Mouse (Mus musculus) lung, embryonic 14.5 days (tissue): Measurements from ENCODE around the gene RPS10-NUDT3. TPM values are rescaled to one million over a fixed set of nuclear protein-coding genes. Genes with fewer than 3 reads are reported as not detected.
A peak's percentile ranks its signal among the peaks of the same experiment; 100 is the strongest.

Experiments used
- ATAC-seq: fragments of 200-750 bp; cut with Nextera tagmentation; 2 replicates; pipeline ENCODE4 v1.8.0; 2017; ENCODE audit warnings: mild to moderate bottlenecking, moderate TSS enrichment, moderate library complexity; ENCODE audit not compliant: insufficient read depth
- DNase-seq: peaks from one replicate; pipeline ENCODE4 v3.0.0-alpha.2; 2015
- H3K27ac ChIP-seq: fragments of 300-500 bp; sonication (generic); 2 replicates; pipeline ENCODE4 v1.5.1; 2014; ENCODE audit warnings: low read depth, mild to moderate bottlenecking, moderate library complexity
- H3K27me3 ChIP-seq: fragments of 300-500 bp; sonication (generic); 2 replicates; pipeline ENCODE4 v1.6.1; 2014; ENCODE audit warnings: low read length, control low read depth; ENCODE audit not compliant: insufficient read depth
- H3K36me3 ChIP-seq: fragments of 300-500 bp; sonication (generic); 2 replicates; pipeline ENCODE4 v1.6.1; 2014; ENCODE audit warnings: control low read depth; ENCODE audit not compliant: insufficient read depth
- H3K4me1 ChIP-seq: fragments of 300-500 bp; sonication (generic); 2 replicates; pipeline ENCODE4 v1.6.1; 2014; ENCODE audit warnings: antibody characterized with exemption, control low read depth; ENCODE audit not compliant: insufficient read depth
- H3K4me2 ChIP-seq: fragments of 300-500 bp; sonication (generic); 2 replicates; pipeline ENCODE4 v1.6.1; 2014; ENCODE audit warnings: mild to moderate bottlenecking
- H3K4me3 ChIP-seq: fragments of 300-500 bp; sonication (generic); 2 replicates; pipeline ENCODE4 v1.5.1; 2014; ENCODE audit warnings: low read depth, low read length
- H3K9ac ChIP-seq: fragments of 300-500 bp; sonication (generic); 2 replicates; pipeline ENCODE4 v1.6.1; 2014
- H3K9me3 ChIP-seq: fragments of 300-500 bp; sonication (generic); 2 replicates; pipeline ENCODE4 v1.6.1; 2016; ENCODE audit warnings: low read depth, low read length, control low read depth
- CTCF ChIP-seq: IDR thresholded peaks from 2 replicates; pipeline ENCODE4 v1.5.1; 2016; ENCODE audit warnings: antibody characterized with exemption, low read depth
- WGBS: fragments of 180-500 bp; shearing (Covaris S2); extraction: QIAGEN DNeasy Blood & Tissue Kit; methylation state at CpG from one replicate; pipeline ENCODE4 v1.1.7; 2014; 5-methylcytosine and 5-hydroxymethylcytosine counted together
- polyA plus RNA-seq: library from polyadenylated mRNA; unstranded; fragments of >200 nt; fragmentation: Nextera tagmentation; extraction: Ambion mirVana; gene quantifications from 2 replicates; pipeline ENCODE4 v1.2.1, GENCODE M21; 2014

RPS10-NUDT3 gene
- polyA plus RNA-seq, 1 experiment from 2014 or later: not detected

DNA sequence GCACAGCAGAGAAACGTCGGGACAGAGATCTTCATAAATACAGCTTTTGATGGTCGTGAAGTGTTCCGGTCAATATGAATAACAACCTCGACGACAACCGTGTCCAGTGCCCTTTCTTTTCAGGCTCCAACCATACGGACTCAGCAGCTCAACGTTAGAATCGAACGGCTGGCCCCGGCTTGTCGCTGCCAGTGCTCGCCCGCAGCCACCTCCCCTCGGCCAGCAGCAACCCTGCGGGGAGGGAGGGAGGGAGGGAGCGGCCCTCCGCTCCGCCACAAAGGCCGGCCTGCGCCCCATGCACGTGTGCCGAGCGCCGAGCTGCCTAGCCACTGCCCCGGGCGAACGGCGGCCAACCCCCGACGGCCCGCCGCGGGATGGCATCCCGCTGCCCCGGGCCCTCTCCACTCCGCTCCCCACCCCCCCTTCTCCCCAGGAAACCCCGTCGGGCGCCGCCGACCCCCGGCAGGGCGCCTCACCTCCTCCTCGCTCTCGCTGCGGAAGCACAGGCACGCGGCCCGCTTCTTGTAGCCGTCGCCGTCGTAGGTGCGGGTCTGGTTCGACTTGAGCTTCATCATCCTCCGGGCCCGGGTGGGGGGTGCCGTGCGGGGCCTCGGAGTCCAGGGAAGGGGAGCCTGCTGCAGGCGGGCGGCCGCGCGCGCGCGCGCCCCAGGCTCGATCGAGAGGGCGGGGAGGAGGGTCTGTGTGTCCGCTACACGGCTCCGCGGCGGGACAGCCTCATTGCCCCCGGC is 12.2 kb downstream of the RPS10-NUDT3 start:
- peak overlapping the region; percentile 89 for H3K4me2 ChIP-seq
- 0 out of 2 replicates have a peak, but pooled peaks cover 2% of the 10 kb centered on the region for H3K36me3 ChIP-seq
- no peaks in the 10 kb centered on the region for H3K27me3 ChIP-seq
- peak overlapping the region; percentile 95 for H3K4me3 ChIP-seq
- H3K9ac ChIP-seq: peak overlapping the region; percentile 94
- no peak for TF ChIP-seq CTCF
- under 1% methylated on average over 67 of the region's 80 CpGs for WGBS
- peak; percentile 60 for ATAC-seq
- no peaks in the 10 kb centered on the region for H3K9me3 ChIP-seq
- peak; percentile 73 for DNase-seq
- H3K27ac ChIP-seq: peak overlapping the region; percentile 89
- peaks cover 5% of the 10 kb centered on the region; the same call in 1 of the 2 replicates for H3K4me1 ChIP-seq

DNA sequence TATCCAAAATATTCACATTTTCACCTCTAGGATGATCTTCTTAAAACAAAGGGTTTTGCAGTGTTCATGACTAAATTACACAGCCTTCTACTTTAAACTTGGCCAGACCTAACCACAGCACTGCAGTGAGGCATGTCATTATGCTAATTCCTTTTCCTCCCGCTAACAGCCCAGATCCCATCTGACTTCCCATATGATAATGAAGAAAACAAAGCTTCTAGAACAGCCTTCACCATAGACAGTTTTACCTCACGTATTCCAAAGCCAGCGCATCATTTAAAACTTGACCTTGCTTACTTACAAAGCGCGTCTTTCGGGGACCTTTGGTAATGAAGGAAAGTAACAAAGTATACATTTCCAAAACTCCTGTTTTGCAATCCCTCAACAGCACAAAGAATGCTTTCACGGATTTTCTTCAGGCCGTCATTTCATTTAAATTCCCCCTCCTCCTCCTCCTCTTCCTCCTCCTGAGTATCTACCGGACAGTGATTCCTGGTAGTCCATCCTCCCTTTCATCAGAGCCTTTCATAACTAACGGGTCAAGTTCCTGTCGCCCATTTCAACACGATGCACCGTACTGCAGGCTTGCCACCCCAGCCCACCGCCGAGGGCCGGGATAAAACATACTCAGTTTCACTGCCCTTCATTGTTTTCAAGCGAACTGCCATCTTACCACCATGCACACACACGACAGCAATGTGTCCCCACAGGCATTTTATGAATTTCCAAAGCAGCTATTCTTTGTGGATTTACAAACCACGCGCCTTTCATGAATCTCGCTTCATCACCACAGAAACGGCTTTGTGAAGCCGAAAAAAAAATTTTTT is 13.1 kb downstream of the RPS10-NUDT3 start:
- Histone ChIP-seq H3K27me3 (no peaks in the 10 kb centered on the region), H3K4me2 (peak overlapping the region; percentile 89), H3K9me3 (no peaks in the 10 kb centered on the region; the same call in 1 of the 2 replicates), H3K4me1 (peaks cover 5% of the 10 kb centered on the region; the same call in 1 of the 2 replicates), H3K27ac (peak overlapping the region; percentile 89), H3K4me3 (peak overlapping the region; percentile 95), H3K36me3 (0 out of 2 replicates have a peak, but pooled peaks cover 4% of the 10 kb centered on the region), H3K9ac (peak overlapping the region; percentile 94)
- no peak for TF ChIP-seq CTCF
- ATAC-seq (no peak), DNase-seq (peak; percentile 49)
- WGBS: 2% methylated on average over 23 of the region's 23 CpGs

DNA sequence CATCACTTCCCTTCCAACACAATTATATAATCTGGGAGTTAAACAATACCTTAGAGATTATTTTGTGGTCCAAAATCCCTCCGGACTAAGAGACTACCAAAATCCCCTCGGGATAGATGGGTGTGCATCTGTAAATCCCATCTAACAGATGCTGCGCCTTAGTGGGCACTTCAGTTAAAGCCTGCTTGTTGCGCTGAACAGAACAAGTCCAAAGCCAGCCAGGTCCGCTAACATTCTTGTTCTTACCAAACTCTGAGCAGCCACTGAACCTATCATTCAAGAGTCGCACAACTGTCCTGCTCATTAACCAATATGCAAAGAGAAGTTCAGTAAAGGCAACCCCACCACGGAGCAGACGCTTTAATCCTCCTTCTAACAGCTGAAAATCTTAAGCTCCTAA is 13.9 kb downstream of the RPS10-NUDT3 start:
- Histone ChIP-seq H3K9ac (peak overlapping the region; percentile 94), H3K4me3 (peak overlapping the region; percentile 95), H3K27me3 (no peaks in the 10 kb centered on the region), H3K36me3 (0 out of 2 replicates have a peak, but pooled peaks cover 8% of the 10 kb centered on the region), H3K27ac (no peak overlapping the region; the same call in 1 of the 2 replicates), H3K4me1 (peaks cover 5% of the 10 kb centered on the region; the same call in 1 of the 2 replicates), H3K9me3 (no peaks in the 10 kb centered on the region; the same call in 1 of the 2 replicates), H3K4me2 (peak overlapping the region; percentile 89)
- WGBS: 45% methylated on average over 8 of the region's 8 CpGs
- ATAC-seq (no peak), DNase-seq (no peak)
- no peak for TF ChIP-seq CTCF

DNA sequence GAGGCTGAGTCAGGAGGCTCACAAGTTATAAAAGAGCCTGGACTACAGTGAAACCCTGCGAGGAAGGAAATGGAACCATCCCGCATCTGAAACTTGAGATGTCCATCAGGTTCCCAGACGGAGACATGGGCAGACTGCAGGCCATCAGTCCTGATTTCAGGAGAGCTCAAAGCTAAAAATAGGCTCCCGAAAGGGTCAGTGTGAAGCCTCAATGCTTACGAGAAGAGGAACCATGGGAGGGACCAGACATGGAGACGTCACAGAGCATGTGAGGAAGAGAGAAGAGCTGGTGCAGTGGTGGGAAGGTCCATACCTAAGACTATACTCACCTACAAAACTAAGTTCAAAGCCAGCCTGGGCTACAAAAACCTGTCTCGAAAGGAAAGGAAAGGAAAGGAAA is 19.6 kb downstream of the RPS10-NUDT3 start:
- DNase-seq: no peak
- Histone ChIP-seq H3K27me3 (no peaks in the 10 kb centered on the region), H3K4me1 (no peaks in the 10 kb centered on the region; the same call in 1 of the 2 replicates), H3K4me3 (no peak overlapping the region), H3K9ac (no peak overlapping the region), H3K9me3 (no peaks in the 10 kb centered on the region; the same call in 1 of the 2 replicates), H3K36me3 (0 out of 2 replicates have a peak, but pooled peaks cover 12% of the 10 kb centered on the region), H3K4me2 (no peak overlapping the region), H3K27ac (no peak overlapping the region)
- 66% methylated on average over 7 of the region's 7 CpGs for WGBS
- no peak for ATAC-seq
- TF ChIP-seq CTCF: no peak

DNA sequence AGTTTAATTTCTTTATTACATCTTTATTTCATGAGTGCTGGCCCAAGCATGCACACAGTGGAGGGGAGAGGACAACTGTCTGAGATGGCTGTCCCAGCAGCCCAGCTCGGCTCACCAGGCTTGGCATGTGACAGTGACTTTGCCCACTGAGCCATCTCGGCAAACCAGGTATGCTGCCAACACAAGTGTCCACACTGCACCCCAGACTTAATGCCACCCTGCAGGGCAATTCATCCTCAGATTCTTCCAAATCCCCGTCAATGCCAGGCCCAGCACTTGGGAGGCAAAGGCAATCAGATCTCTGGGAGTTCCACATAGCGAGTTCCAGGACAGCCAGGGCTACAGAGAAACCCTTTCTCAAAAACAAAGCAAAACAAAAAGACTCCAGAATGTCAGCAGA is 22.0 kb downstream of the RPS10-NUDT3 start:
- TF ChIP-seq CTCF: no peak
- no peak overlapping the region for H3K9ac ChIP-seq
- ATAC-seq (no peak), DNase-seq (no peak)
- H3K27me3 ChIP-seq: no peaks in the 10 kb centered on the region
- H3K4me2 ChIP-seq: no peak overlapping the region
- H3K9me3 ChIP-seq: no peaks in the 10 kb centered on the region; the same call in 1 of the 2 replicates
- H3K4me3 ChIP-seq: no peak overlapping the region
- no peaks in the 10 kb centered on the region; the same call in 1 of the 2 replicates for H3K4me1 ChIP-seq
- 75% methylated on average over 4 of the region's 4 CpGs for WGBS
- H3K36me3 ChIP-seq: 0 out of 2 replicates have a peak, but pooled peaks cover 12% of the 10 kb centered on the region
- H3K27ac ChIP-seq: no peak overlapping the region

DNA sequence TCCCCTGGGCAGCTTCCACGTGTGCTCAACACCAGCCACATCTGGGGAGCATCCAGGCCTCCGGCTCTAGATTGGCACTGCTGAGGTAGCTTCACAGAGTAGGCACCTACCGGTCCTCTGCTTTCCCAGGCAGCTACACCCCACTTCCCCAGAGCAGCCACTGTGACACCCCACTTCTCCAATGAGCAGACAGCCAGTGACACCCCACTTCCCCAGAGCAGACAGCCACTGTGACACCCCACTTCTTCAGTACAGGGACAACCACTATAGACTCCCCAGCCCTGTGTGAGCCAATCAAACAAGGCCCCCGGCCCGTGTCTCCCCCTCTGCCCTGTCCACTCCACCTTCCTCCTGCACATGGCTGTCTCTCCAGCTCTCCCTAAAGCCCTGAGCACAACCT is 23.0 kb downstream of the RPS10-NUDT3 start:
- H3K4me2 ChIP-seq: no peak overlapping the region
- 78% methylated on average over 5 of the region's 5 CpGs for WGBS
- TF ChIP-seq CTCF: no peak
- no peak overlapping the region for H3K4me3 ChIP-seq
- H3K27ac ChIP-seq: no peak overlapping the region
- no peaks in the 10 kb centered on the region for H3K27me3 ChIP-seq
- no peak overlapping the region for H3K9ac ChIP-seq
- no peaks in the 10 kb centered on the region; the same call in 1 of the 2 replicates for H3K4me1 ChIP-seq
- no peak for DNase-seq
- no peaks in the 10 kb centered on the region for H3K9me3 ChIP-seq
- no peak for ATAC-seq
- 0 out of 2 replicates have a peak, but pooled peaks cover 9% of the 10 kb centered on the region for H3K36me3 ChIP-seq
